Mouse (Mus musculus): Measurements from ENCODE around the gene Kcnip4. TPM values are rescaled to one million over a fixed set of nuclear protein-coding genes. Genes with fewer than 3 reads are reported as not detected.

Kcnip4 gene
- polyA plus RNA-seq, 1 experiment, result not detected

DNA sequence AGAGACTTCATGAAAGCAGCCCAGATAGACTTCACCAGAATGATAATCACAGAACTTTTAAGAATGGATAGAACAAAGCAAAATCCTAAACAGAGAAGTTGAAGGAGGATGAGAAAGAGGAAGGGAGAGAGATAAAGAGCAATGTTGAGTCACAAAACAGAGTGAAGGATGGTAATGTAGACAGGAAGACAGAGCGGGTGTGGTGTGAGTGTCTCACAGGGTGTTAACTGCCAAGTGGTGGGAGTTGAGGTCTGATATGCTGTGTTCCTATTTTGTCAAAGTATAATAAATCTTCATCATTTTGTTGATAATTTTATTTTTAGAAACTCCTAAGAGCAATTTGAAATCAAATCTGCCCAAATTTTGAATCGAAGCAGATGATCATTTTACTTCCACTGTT is 592.8 kb downstream of the Kcnip4 start:
- no peak for TF ChIP-seq GATA1 (IDR thresholded peaks at IDR 0.05; ENCODE audit: low read length)

DNA sequence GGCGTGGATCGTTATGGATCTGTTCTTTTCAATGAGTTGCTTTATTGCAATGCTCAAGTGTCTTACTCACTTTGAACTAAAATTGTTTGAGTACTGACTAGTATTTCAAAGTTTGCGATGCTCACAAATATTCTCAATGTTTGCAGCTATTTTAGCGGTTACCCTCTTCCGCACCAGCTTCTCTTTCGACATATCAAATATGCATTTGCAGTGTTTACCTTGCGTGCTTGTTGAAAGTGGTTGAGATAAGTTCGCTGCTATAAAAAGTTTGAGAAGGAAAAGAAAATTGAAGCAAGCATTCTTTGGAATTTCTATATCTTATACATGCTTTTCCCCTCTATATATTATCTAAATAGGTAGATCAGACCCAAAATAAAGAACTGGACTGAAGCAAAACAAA is 634.5 kb downstream of the Kcnip4 start:
- no peak for TF ChIP-seq GATA1 (IDR thresholded peaks at IDR 0.05; ENCODE audit: low read length)

DNA sequence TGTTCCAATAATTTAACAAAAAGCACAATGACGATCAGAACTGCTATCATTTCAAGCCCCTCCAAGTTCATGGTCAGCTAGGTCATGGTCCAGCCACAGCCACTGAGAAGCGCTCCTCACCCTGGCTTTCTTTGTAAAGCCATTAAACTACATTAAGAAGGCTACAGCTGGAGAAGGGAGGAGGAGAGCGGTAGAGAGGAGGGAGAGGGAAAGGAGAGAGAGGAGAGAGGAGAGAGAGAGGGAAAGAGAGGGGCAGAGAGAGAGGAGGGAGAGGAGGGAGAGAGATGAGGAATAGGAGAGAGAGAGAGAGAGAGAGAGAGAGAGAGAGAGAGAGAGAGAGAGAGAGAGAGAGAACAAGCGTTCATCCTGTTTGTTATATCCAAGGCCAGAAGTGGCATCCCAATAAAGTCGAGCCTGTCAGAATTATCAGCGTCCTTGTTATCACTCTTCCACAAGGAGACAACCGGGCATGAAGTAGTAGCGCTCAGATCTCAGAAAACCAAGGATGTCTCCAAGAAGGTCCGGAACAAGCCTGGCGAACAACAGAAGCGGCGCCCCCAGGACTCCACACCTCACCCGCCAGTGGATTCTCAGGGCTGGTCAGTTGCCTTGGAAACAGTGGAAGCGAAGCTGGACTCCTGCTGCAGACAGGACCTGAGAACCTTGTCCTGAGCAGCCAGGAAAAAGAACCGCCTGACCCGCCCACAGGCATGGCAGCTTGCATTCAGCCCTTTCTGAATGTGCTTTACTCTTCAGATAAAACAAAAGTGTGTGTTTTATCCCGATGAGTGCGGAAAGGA is 635.1 kb downstream of the Kcnip4 start:
- no peak for TF ChIP-seq GATA1 (IDR thresholded peaks at IDR 0.05; ENCODE audit: low read length)

DNA sequence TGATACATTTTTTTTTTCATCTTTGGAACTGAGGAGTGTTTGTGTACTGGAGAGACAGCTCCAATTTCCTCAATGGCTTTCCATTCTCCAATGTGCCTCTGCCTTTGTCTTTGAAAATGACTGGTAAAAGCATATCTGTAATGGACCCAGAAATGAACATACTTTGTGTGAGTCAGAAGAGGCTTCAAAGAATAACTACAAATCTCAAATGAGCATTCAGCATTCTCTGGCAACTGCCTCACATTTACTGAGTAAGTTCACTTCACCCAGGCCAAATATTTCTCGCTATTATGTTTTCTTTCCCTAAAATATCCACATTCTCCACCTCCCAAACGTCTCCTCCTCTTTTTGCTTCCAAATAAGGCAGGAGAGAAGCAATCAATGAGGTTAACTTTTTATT is 646.6 kb downstream of the Kcnip4 start:
- TF ChIP-seq GATA1 (IDR thresholded peaks at IDR 0.05; ENCODE audit: low read length), result no peak

DNA sequence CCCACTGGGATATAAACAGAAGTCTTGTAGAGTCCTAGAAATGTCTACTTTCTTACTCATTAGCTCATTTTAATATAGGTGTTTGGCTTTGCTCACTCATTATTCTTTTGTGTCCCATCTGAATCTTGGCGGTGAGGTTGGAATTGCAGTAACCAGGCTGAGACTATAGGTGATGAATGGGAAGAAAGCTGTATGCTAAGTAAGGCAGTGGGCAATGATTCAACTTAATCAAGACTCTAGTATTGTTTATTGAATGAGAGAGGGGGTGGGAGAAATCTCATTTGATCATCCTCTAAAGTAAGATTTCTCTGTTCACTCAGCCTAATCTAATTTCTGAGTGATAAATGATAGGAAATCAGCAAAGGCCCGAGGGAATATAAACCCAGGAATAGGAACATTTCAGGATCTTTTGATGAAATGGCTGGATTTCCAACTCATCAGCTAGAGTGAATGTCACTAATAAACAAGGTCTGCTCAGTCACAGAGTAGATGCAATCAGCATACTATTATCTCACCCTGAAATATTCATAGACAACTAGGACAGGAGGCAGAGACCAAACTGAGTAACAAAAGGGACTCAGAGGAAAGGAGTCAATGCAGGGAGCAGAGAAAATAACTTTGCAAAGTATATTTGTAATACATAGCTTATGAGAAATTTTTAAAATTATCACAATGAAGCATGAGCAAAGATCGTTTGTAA is 660.3 kb downstream of the Kcnip4 start:
- TF ChIP-seq GATA1 (IDR thresholded peaks at IDR 0.05; ENCODE audit: low read length), result no peak

DNA sequence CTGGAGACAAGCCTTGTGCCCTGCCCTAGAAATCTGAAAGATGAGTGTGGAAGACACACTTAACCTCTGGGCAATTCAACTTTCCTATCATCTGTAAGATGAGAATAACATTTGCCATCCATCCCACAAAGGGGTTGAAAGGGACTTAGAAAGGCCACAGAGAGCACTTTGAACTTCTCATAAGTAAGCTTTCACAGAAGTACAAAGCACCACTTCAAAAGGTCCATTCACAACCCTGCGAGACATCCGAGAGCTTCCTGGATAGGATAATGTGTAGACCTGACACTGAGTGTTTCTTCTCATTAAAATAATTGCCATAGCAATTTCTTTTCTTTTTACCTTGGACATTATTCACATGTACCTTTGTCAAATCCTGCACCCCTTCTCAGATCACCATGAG is 683.7 kb downstream of the Kcnip4 start:
- no peak for TF ChIP-seq GATA1 (IDR thresholded peaks at IDR 0.05; ENCODE audit: low read length)

DNA sequence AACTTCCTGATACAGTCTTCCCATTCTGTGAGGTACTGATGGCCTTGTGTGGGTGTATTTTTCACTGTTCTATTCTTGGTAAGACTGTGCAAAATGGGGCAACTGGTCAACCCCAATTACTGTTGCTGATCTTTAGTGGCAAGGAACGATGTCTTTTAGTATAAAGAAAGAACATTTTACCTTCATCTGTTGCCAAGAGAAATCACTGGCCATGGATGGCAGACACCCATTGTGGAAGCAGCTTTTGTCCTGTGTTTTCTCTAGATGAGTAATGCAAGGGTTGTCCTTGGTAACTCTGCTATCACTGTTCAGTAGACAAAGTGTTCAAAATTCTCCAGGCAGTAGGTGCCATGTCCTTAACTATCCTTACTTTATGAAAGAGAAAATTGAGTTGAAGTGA is 729.2 kb downstream of the Kcnip4 start:
- no peak for TF ChIP-seq GATA1 (IDR thresholded peaks at IDR 0.05; ENCODE audit: low read length)

DNA sequence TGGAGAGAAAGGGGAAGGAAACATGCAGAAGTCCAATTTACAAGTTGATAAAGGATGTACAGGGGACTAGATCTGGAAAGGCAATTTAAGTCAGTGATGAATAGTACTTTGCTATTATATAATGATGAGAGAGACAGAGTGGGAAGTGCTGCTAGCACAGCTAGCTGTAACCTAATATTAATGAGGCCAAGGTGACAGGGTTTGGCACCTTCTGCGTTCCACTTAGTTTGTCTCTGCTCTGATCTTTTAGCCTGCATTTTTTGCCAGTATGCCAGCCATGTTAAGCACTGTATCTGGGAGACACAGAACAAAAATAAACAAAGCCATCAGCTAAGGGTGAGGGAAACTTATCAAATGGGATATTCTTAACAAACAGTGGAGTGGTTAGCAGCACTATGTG is 745.3 kb downstream of the Kcnip4 start:
- TF ChIP-seq GATA1 (IDR thresholded peaks at IDR 0.05; ENCODE audit: low read length), result no peak

DNA sequence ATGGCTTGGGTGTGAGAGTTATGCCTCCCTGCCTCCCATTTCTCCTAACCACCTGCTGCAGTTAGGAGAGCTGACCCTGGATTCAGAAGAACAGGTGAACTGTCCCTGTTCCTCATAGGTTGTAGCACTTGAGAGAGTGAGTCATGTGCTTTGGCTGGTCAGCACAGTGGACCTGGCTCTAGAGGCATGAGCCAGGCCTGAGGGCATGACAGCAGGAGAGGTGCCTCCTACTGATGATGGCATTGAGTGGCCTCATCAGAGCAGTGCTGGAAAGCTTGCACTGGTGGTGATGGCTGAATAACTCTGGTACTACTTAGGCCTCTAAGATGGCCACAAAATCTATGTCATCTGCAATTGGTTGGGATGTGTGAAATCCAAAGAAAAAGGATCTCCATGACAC is 776.1 kb downstream of the Kcnip4 start:
- TF ChIP-seq GATA1 (IDR thresholded peaks at IDR 0.05; ENCODE audit: low read length), result no peak

DNA sequence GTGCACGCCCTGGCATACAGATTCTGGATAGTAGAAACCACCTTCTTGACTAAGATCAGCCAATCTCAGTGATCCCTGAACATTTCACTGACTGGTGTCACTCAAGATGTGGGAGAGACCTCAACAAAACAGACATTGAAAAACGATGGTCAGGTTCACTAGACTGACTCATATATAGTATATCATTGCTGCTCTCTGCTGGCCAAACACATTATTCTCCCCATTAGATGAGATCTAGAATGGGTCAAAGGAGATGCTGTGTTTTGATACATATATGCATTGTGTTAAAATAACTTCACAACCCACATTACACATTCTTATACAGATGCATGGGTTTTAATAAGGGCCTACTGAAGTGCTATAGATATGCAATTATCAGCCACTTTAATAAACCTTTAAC is 787.1 kb downstream of the Kcnip4 start:
- no peak for TF ChIP-seq GATA1 (IDR thresholded peaks at IDR 0.05; ENCODE audit: low read length)

DNA sequence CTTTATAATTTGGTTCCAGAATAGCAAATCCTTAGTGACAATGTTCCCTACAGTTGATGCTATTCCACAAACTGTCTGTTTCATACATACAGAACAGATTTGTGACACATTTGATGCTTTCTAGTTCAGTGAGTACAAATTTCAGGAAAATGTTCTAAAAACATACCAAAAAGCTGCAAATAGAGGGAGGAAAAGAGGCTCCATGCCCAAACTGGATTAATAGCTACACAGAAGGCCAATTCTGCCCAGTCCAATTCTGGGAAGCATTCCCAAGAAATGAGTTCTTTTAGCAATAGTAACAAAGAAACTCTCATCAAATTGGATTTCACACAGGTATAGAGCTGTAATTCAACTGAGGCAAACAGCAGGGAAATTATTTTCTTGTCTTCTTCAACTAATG is 806.5 kb downstream of the Kcnip4 start:
- no peak for TF ChIP-seq GATA1 (IDR thresholded peaks at IDR 0.05; ENCODE audit: low read length)

DNA sequence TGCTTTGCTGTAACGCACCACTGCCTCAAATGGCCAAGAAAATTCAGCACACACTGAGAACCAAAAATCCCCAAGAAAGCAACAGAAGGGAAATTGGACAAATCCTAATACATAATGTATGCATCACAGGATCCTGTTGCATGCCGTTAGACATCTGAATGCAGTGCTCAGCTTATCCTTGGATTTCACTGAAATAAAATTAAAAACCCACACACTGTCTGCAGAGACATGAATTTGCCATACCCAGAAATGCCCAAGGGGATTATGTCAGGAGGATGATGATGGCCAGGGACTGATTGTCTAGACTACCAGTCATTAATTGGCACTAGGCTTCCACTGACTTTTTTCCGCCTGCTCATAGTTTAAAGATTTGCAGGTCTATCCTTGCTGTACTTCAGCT is 818.7 kb downstream of the Kcnip4 start:
- no peak for TF ChIP-seq GATA1 (IDR thresholded peaks at IDR 0.05; ENCODE audit: low read length)

DNA sequence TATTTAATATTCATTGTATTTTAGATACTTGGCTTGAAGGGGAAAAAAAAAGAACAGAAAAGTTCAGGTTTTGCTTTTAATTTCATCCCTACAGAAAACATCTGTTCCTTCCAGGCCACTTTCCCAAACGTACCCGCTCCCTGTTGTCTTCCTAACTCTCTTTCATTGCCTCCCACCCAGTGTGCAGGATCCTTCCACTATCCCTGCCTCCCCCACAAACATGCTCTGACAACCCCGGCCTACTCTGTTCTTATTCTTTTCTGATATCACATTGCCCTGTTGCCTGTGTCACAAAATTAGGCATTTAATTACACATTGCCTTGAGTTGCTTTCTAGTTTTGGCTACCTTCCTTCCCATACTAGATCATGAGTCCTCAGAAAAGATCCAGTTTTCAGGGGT is 837.6 kb downstream of the Kcnip4 start:
- TF ChIP-seq GATA1 (IDR thresholded peaks at IDR 0.05; ENCODE audit: low read length), result no peak

DNA sequence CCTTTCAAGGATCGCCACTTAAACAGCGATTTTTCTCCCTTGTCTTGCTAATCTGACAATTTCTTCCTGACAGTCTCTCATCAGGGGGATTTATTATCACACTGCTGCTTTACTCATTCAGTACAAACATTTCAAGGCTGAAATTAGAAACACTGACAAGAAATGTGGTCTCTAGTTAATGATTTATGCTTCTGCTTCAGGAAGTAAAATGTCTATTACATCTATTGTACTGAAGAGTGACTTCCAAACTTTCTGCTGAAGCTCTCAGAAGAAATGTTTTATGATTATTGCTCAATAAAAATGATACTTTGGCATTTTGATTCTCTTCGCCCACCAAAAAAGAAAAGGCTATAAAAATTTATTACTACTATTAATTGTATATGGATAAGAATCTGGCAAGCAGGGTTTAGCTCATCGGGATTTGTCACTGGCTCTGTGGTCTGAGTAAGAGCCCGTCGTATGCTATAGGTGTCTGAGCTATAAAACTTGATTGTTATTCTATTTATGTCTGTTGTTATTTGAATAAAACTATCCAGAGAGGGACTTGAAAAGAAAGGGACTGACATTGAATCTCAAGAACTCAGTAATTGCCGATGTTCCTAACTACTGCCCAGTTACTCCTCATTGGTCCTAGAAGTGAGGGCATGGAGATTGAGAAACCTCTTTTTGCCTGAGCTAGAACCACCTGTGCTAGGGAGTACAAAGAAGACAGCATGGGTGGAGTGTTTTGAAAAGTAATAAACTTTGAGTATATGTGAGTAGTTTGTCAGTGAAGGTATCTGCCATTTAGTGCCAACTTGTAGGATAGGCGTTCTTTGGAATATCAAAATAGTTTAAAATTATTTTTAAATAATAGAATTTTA is 844.7 kb downstream of the Kcnip4 start:
- no peak for TF ChIP-seq GATA1 (IDR thresholded peaks at IDR 0.05; ENCODE audit: low read length)

DNA sequence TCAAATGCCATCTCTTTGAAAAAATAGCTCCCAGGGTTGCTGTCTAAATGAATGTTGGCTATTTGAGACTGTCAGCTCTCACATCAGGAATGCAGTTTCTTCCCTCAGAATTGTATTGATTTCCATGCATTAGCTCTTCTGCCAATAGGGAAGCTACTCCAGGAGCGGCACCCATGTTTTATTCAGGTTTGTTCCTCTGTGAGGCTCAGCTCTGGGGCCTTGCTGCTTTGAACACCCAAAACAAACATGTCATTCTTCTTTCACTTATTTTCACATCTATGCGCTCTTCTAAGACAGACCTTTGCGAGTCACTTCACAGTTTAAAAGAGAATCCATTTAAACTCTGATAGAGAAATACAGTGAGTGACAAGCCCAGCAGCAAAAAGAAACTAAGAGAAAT is 862.2 kb downstream of the Kcnip4 start:
- TF ChIP-seq GATA1 (IDR thresholded peaks at IDR 0.05; ENCODE audit: low read length), result no peak

DNA sequence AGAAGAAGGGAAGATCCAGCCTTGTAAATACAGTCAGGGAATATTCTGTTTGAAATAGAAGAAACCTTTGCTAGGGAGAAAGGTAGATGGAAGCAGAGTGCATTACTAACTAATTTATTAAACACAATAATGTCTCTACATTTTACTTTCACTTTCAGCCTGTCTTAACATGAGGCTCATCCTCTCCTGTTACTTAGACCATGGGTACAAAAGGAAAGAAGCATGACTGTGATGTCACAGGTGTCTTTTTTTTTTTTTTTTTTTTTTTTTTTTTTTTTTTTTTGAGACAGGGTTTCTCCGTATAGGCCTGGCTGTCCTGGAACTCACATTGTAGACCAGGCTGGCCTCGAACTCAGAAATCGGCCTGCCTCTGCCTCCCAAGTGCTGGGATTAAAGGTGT is 864.7 kb downstream of the Kcnip4 start:
- TF ChIP-seq GATA1 (IDR thresholded peaks at IDR 0.05; ENCODE audit: low read length), result no peak

All from G1E-ER4 (cell line).